20 mouse cellular contexts compared by ENCODE assay signal in genomic region chr15:96281236-96281635, GRCm38 (mm10). TPM values are rescaled to one million over a fixed set of nuclear protein-coding genes. Genes with fewer than 3 reads are reported as not detected.
DNase-seq lines count a peak whose midpoint lies in the region; ATAC-seq and TF ChIP-seq lines count a peak whose summit lies in the region.
"Had no signal": no experiment of that assay in that cellular context is flagged by ENCODE, and none has a peak within 500 bp of the region (broad histone marks: within the 10 kb centered on the region; RNA-seq: fewer than 3 reads in every experiment).

No protein-coding gene starts in this region.

- H3K4me3 ChIP-seq in hindbrain, embryonic 13.5 days = no peak overlapping the region
- no peak overlapping the region for H3K4me3 ChIP-seq in hindbrain, embryonic 11.5 days (ENCODE audit: low read depth, low read length)
- no peak overlapping the region for H3K4me3 ChIP-seq in myocyte
- H3K4me3 ChIP-seq: embryonic facial prominence, embryonic 10.5 days; limb, embryonic 10.5 days had no signal

- DNase-seq in adrenal gland, postnatal 14 days = peak; percentile 8
- DNase-seq in adrenal gland, postnatal 25 days = no peak
- DNase-seq in hindbrain, embryonic 11.5 days (ENCODE audit: low spot score) = no peak
- peak; percentile 79 for DNase-seq in R1 (ENCODE audit: low read depth, low spot score)
- no peak for DNase-seq in T-cell, adult 2 months (ENCODE audit: low spot score)
- no peak for DNase-seq in cerebellum, adult 8-10 months
- DNase-seq: adrenal gland, postnatal 10 days; cerebellum, postnatal 25 days; gastrocnemius, postnatal 10 days; kidney, adult 11 months; kidney, postnatal 4 days; layer of hippocampus, postnatal 36 days; lung, postnatal 14 days; right cerebral cortex, postnatal 14 days had no signal

- no peak for TF ChIP-seq POLR2A in myocyte (IDR thresholded peaks at IDR 0.05; ENCODE audit: insufficient read length, low read depth)

- H3K36me3 ChIP-seq in hindbrain, embryonic 13.5 days = peaks cover 38% of the 10 kb centered on the region
- H3K36me3 ChIP-seq in hindbrain, embryonic 11.5 days (ENCODE audit: control insufficient read depth, insufficient read depth, low read length) = peaks cover 6% of the 10 kb centered on the region; the same call in 1 of the 2 replicates
- peaks cover 36% of the 10 kb centered on the region for H3K36me3 ChIP-seq in myocyte (ENCODE audit: control insufficient read depth, insufficient read depth)

- H3K9me3 ChIP-seq in hindbrain, embryonic 13.5 days = no peaks in the 10 kb centered on the region
- no peaks in the 10 kb centered on the region; the same call in 1 of the 2 replicates for H3K9me3 ChIP-seq in hindbrain, embryonic 11.5 days (ENCODE audit: control insufficient read depth, low read length)
- H3K9me3 ChIP-seq: heart, embryonic 15.5 days; limb, embryonic 10.5 days had no signal

- peaks cover 42% of the 10 kb centered on the region for H3K4me1 ChIP-seq in hindbrain, embryonic 13.5 days (replicated peaks)
- no peaks in the 10 kb centered on the region for H3K4me1 ChIP-seq in hindbrain, embryonic 11.5 days (replicated peaks; ENCODE audit: control insufficient read depth, insufficient read depth, low read length)

- ATAC-seq in hindbrain, embryonic 13.5 days (ENCODE audit: low FRiP score) = no peak
- no peak for ATAC-seq in hindbrain, embryonic 11.5 days (ENCODE audit: low FRiP score)

- no peaks in the 10 kb centered on the region for H3K27me3 ChIP-seq in hindbrain, embryonic 13.5 days
- no peaks in the 10 kb centered on the region for H3K27me3 ChIP-seq in hindbrain, embryonic 11.5 days (ENCODE audit: control insufficient read depth, insufficient read depth, low read length)
- H3K27me3 ChIP-seq in myocyte (ENCODE audit: control insufficient read depth, insufficient read depth, insufficient read length) = no peaks in the 10 kb centered on the region
- H3K27me3 ChIP-seq: heart, embryonic 15.5 days had no signal

- no peak overlapping the region for H3ac ChIP-seq in myocyte (ENCODE audit: control insufficient read depth, insufficient read length)

- peak overlapping the region; percentile 92 for H3K4me2 ChIP-seq in hindbrain, embryonic 13.5 days
- H3K4me2 ChIP-seq in hindbrain, embryonic 11.5 days (replicated peaks; ENCODE audit: low read depth, low read length) = no peak overlapping the region
- H3K4me2 ChIP-seq in myocyte (ENCODE audit: low read depth) = no peak overlapping the region

- H3K79me2 ChIP-seq in myocyte (ENCODE audit: control insufficient read depth, insufficient read depth) = peaks cover 85% of the 10 kb centered on the region

- 80% methylated on average over 5 of the region's 5 CpGs for WGBS in hindbrain, embryonic 13.5 days
- 90% methylated on average over 5 of the region's 5 CpGs for WGBS in hindbrain, embryonic 11.5 days

- H3K9ac ChIP-seq in hindbrain, embryonic 13.5 days = no peak overlapping the region
- no peak overlapping the region for H3K9ac ChIP-seq in hindbrain, embryonic 11.5 days (ENCODE audit: low read depth, low read length)
- H3K9ac ChIP-seq: heart, embryonic 15.5 days; liver, embryonic 14.5 days had no signal

- no peak overlapping the region for H3K27ac ChIP-seq in hindbrain, embryonic 13.5 days
- H3K27ac ChIP-seq in hindbrain, embryonic 11.5 days (ENCODE audit: low read depth, low read length) = no peak overlapping the region
- H3K27ac ChIP-seq: embryonic facial prominence, embryonic 10.5 days; heart, embryonic 15.5 days; limb, embryonic 10.5 days; liver, embryonic 14.5 days had no signal

TF ChIP-seq in myocyte, 11 proteins besides CTCF, POLR2A, EP300 and RAD21:
- no peak for TF ChIP-seq TCF3 (IDR thresholded peaks at IDR 0.05; ENCODE audit: insufficient read length, low read depth)
- peak; percentile 43 for TF ChIP-seq POLR2AphosphoS2 (IDR thresholded peaks at IDR 0.05; ENCODE audit: insufficient read length, low read depth)
- TF ChIP-seq CEBPB (IDR thresholded peaks at IDR 0.05; ENCODE audit: insufficient read depth, poor library complexity, severe bottlenecking) = no peak

RNA-seq across cellular contexts. Expression of gene Arid2, which starts 6.1 kb away (rescaled TPM):
- total RNA-seq in adrenal gland, postnatal 14 days (2021) = 38.4 and 43.1 TPM in 2 replicates
- total RNA-seq in adrenal gland, postnatal 25 days (2021) = 37.9 and 51.1 TPM in 2 replicates
- polyA plus RNA-seq in hindbrain, embryonic 13.5 days (2015; fragmentation: Nextera tagmentation; extraction: Ambion mirVana) = 25.5 and 26.8 TPM in 2 replicates
- polyA plus RNA-seq in hindbrain, embryonic 11.5 days (2014; fragmentation: Nextera tagmentation; extraction: Ambion mirVana) = 37.0 and 39.0 TPM in 2 replicates
- 9.3 TPM for polyA plus RNA-seq in myocyte (2012; fragmentation: generic; extraction: Trizol)

Comparison
In these comparisons a context has a peak if more than half of its experiments do, and no peak if none do; other contexts are left out.
1. DNase-seq: peak in adrenal gland, postnatal 14 days (single experiment) and R1 (single experiment); none in adrenal gland, postnatal 25 days (single experiment), hindbrain, embryonic 11.5 days (single experiment), T-cell, adult 2 months (single experiment) and cerebellum, adult 8-10 months (single experiment).